Mouse (Mus musculus) neural tube, embryonic 14.5 days (tissue): ENCODE measurements around the gene Ube2b. TPM values are rescaled to one million over a fixed set of nuclear protein-coding genes. Genes with fewer than 3 reads are reported as not detected.

Source experiments
- ATAC-seq: fragments of 200-750 bp; cut with Nextera tagmentation; 2 replicates; pipeline ENCODE4 v1.8.0; 2017; ENCODE audit warnings: low read depth, mild to moderate bottlenecking, moderate TSS enrichment, moderate library complexity
- H3K27ac ChIP-seq: fragments of 300-500 bp; sonication (generic); 2 replicates; pipeline ENCODE4 v1.5.1; 2014; ENCODE audit warnings: low read depth, mild to moderate bottlenecking, control low read depth, low read length, moderate library complexity, mixed read lengths
- H3K27me3 ChIP-seq: fragments of 300-500 bp; sonication (generic); 2 replicates; pipeline ENCODE4 v1.6.1; 2014; ENCODE audit warnings: low read length; ENCODE audit not compliant: control insufficient read depth, insufficient read depth
- H3K36me3 ChIP-seq: fragments of 300-500 bp; sonication (generic); 2 replicates; pipeline ENCODE4 v1.6.1; 2014; ENCODE audit warnings: low read length, mixed read lengths; ENCODE audit not compliant: control insufficient read depth, insufficient read depth
- H3K4me1 ChIP-seq: fragments of 300-500 bp; sonication (generic); 2 replicates; pipeline ENCODE4 v1.6.1; 2014; ENCODE audit warnings: low read length; ENCODE audit not compliant: control insufficient read depth, insufficient read depth
- H3K4me2 ChIP-seq: fragments of 300-500 bp; sonication (generic); 2 replicates; pipeline ENCODE4 v1.6.1; 2014; ENCODE audit warnings: mild to moderate bottlenecking, low read depth, low read length, control low read depth
- H3K4me3 ChIP-seq: fragments of 300-500 bp; sonication (generic); 2 replicates; pipeline ENCODE4 v1.5.1; 2014; ENCODE audit warnings: low read depth, low read length, control low read depth, mixed read lengths
- H3K9ac ChIP-seq: fragments of 300-500 bp; sonication (generic); replicated peaks from 2 replicates; pipeline ENCODE4 v1.6.1; 2014; ENCODE audit warnings: low read depth, mild to moderate bottlenecking, control low read depth, low read length, mixed read lengths
- H3K9me3 ChIP-seq: fragments of 300-500 bp; sonication (generic); 2 replicates; pipeline ENCODE4 v1.6.1; 2016; ENCODE audit warnings: low read length; ENCODE audit not compliant: control insufficient read depth
- WGBS: fragments of 180-500 bp; shearing (Covaris S2); extraction: QIAGEN DNeasy Blood & Tissue Kit; methylation state at CpG from one replicate; pipeline ENCODE4 v1.1.7; 2014; 5-methylcytosine and 5-hydroxymethylcytosine counted together
- polyA plus RNA-seq: library from polyadenylated mRNA; unstranded; fragments of >200 nt; fragmentation: Nextera tagmentation; extraction: Ambion mirVana; gene quantifications from 2 replicates; pipeline ENCODE4 v1.2.1, GENCODE M21; 2014

Gene Ube2b
- polyA plus RNA-seq, 1 experiment from 2014 or later, result 165 TPM

DNA sequence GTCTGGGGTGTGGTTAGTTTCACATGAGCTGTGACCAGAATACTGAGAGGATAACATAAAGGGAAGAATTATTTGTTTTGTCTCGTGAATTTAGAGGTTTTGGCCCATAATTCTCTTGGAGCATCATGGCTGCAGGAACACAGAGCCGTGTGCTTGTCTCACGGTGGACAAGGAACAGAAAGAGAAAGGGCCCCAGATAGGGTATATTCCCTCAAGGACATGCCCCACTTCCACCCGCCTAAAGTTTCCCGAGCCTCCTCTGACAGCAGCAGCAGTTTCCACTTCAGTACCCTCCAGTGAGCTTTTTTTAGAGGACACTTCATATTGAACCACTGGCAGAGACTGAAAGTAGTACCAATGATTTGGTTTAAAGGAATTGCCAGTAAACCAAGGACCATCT is 11.0 kb upstream of the Ube2b start:
- Histone ChIP-seq H3K4me2 (no peak overlapping the region), H3K9me3 (no peaks in the 10 kb centered on the region), H3K4me3 (no peak overlapping the region), H3K4me1 (no peaks in the 10 kb centered on the region), H3K9ac (no peak overlapping the region), H3K27ac (no peak overlapping the region), H3K27me3 (no peaks in the 10 kb centered on the region), H3K36me3 (no peaks in the 10 kb centered on the region)
- ATAC-seq, result no peak
- WGBS, result 75% methylated on average over 5 of the region's 5 CpGs

DNA sequence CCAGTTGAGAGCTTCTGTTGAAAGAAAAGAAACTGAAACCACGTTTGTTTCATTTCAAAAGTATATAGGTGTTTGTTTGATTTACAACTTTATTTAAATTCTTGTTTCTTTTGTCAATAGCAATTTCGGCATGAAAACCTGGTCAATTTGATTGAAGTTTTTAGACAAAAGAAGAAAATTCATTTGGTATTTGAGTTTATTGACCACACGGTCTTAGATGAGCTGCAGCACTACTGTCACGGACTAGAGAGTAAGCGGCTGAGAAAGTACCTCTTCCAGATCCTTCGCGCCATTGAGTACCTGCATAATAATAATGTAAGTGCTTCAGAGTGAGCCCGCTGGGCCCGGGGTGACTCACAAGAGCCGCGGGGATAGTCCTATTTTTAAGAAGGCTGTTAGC is 10.4 kb upstream of the Ube2b start:
- no peaks in the 10 kb centered on the region for H3K27me3 ChIP-seq
- H3K27ac ChIP-seq, result no peak overlapping the region
- H3K9me3 ChIP-seq, result no peaks in the 10 kb centered on the region
- no peak overlapping the region for H3K4me3 ChIP-seq
- ATAC-seq, result no peak
- no peaks in the 10 kb centered on the region for H3K4me1 ChIP-seq
- H3K4me2 ChIP-seq, result no peak overlapping the region
- WGBS, result 92% methylated on average over 11 of the region's 11 CpGs
- no peaks in the 10 kb centered on the region for H3K36me3 ChIP-seq
- no peak overlapping the region for H3K9ac ChIP-seq

DNA sequence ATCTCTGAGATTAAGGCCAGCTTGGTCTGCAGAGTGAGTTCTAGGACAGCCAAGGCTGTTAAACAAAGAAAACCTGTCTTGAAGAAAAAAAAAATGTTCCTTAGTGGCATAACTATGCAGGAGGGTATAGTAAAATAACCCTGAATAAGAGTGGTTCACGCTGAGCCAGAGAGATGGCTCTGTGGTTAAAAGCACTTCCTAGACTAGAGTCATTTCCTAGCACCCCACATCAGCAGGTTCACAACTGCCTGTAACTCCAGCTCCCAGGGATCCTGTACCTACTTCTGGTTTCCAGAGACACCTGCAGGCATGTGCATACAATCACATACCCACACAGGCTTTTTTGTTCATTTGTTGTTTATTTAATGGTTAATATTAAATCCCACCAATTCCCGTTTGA is 5.0 kb upstream of the Ube2b start:
- 55% methylated on average over 2 of the region's 2 CpGs for WGBS
- peak overlapping the region; percentile 32; the same call in 1 of the 2 replicates for H3K9ac ChIP-seq
- H3K4me1 ChIP-seq, result peaks cover 16% of the 10 kb centered on the region
- no peaks in the 10 kb centered on the region for H3K9me3 ChIP-seq
- no peaks in the 10 kb centered on the region for H3K36me3 ChIP-seq
- no peaks in the 10 kb centered on the region for H3K27me3 ChIP-seq
- H3K27ac ChIP-seq, result no peak overlapping the region
- no peak overlapping the region for H3K4me3 ChIP-seq
- no peak for ATAC-seq
- H3K4me2 ChIP-seq, result peak overlapping the region; percentile 16; the same call in 1 of the 2 replicates

DNA sequence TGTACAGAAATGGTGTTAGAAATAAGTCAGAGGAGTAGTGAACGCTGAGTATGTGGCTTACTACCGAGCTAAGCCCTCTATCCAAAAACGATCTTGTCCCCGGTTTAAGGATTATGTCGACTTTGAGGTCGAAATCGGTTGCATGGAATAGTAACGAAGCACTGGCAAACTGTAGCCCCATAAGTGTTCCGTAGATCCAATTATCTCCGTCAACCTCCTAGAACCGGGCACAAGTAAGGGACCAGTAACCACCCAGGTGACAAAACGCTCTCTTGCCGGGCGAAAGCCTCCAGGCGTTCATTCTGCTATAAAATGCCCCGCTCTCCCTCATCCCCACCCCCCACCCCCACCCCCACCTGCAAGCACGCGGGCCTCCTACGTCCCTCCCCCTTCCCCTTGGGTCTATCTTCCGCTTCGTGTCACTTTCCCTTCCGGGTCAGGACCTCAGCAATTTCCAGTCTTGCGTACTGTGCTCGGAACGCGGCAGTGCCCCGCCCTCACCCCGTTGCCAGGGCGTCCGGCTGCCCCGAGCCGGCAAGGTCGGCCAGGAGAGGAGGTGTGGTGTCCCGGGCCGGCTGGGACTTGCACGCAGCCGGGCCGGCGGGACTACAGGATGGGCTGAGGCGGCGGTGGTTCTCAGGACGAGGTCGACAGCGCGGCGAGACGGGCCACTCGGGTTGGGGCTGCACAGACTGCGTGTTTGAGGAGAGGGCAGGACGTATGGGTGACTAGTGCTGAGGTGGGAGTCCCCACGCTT is 3.4 kb upstream of the Ube2b start, which contains the start of gene Cdkl3:
Gene Cdkl3 (plus strand): TSS at position 450 of the 757 bp plus-strand sequence.
- peak; percentile 87 for ATAC-seq
- Histone ChIP-seq H3K4me2 (peak within 1 kb of the TSS; percentile 78), H3K27ac (peak within 1 kb of the TSS; percentile 84), H3K36me3 (no peaks in the 10 kb centered on the region), H3K4me3 (peak within 1 kb of the TSS; percentile 60), H3K9me3 (no peaks in the 10 kb centered on the region), H3K27me3 (no peaks in the 10 kb centered on the region), H3K4me1 (peaks cover 19% of the 10 kb centered on the region), H3K9ac (peak within 1 kb of the TSS; percentile 69)
- WGBS, result under 1% methylated on average over 50 of the region's 51 CpGs

DNA sequence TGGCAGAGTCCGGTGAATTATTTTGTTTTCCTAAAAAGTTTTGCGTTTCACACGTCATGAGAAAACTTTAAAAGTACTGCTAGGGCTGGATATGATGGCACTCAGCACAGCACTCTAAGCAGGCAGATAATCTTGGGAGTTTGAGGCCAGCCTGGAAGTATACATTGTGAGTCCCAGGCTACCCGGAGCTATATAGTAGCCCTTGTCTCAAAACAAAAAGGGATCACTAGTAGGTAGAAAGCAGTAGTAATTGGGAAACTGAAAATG is 2.9 kb upstream of the Ube2b start:
- Histone ChIP-seq H3K9ac (peak overlapping the region; percentile 69), H3K36me3 (no peaks in the 10 kb centered on the region), H3K27ac (peak overlapping the region; percentile 84), H3K4me3 (peak overlapping the region; percentile 60), H3K9me3 (no peaks in the 10 kb centered on the region), H3K4me2 (peak overlapping the region; percentile 78), H3K4me1 (peaks cover 24% of the 10 kb centered on the region), H3K27me3 (no peaks in the 10 kb centered on the region)
- no peak for ATAC-seq
- 22% methylated on average over 4 of the region's 4 CpGs for WGBS

DNA sequence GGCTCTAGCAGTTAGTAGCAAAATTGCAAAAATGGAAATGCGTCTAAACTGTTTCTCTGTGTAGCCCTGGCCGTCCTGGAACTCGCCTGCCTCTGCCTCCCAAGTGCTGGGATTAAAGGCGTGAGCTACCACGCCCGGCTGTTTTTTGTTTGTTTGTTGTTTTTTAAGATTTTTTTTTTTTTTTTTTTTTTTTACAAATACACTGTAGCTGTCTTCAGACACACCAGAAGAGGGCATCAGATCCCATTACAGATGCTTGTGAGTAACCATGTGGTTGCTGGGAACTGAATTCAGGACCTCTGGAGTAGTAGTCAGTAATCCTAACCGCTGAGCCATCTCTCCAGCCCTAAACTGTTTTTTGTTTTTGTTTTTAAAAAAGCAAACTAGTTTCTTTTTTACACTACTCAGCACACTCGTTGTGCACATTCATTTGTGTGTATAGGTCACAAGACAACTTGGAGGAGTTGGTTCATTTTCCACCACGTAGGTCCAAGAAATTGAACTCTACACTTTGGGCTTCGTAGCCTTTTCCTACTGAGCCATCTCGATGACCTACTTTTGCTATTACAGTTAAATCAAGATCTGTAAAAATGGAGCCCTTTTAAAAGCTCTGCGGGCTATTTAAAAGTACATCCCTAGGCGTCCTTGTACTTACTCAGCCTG is 2.4 kb upstream of the Ube2b start:
- Histone ChIP-seq H3K36me3 (no peaks in the 10 kb centered on the region), H3K4me2 (peak overlapping the region; percentile 78), H3K4me3 (peak overlapping the region; percentile 60), H3K4me1 (peaks cover 25% of the 10 kb centered on the region), H3K27ac (peak overlapping the region; percentile 84), H3K9ac (no peak overlapping the region), H3K9me3 (no peaks in the 10 kb centered on the region), H3K27me3 (no peaks in the 10 kb centered on the region)
- ATAC-seq, result no peak
- WGBS, result 83% methylated on average over 13 of the region's 13 CpGs

DNA sequence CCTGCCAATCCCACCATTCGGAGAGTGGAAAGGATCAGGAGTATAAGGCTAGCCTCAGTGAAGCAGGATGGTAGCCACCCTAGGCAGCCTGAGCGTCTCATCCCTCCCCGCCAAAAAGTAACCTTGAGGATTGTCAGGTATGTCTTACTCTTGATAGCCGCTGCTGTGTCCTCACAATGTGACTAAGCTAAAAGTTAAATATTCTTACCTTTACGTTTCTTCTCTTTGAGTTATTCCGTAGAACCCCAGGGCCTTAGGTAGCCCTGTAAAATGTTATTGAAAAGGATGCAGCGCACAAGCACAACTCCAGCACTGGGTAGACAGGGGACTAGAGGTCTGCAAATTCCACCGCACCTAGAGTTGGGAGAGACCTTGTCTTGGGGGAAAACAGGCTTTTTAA is 1.3 kb upstream of the Ube2b start:
- H3K4me1 ChIP-seq, result peaks cover 29% of the 10 kb centered on the region
- no peak overlapping the region for H3K9ac ChIP-seq
- H3K9me3 ChIP-seq, result no peaks in the 10 kb centered on the region
- no peaks in the 10 kb centered on the region for H3K27me3 ChIP-seq
- no peak overlapping the region for H3K4me2 ChIP-seq
- no peak overlapping the region for H3K4me3 ChIP-seq
- H3K27ac ChIP-seq, result no peak overlapping the region
- 93% methylated on average over 8 of the region's 8 CpGs for WGBS
- ATAC-seq, result no peak
- H3K36me3 ChIP-seq, result peaks cover 8% of the 10 kb centered on the region

DNA sequence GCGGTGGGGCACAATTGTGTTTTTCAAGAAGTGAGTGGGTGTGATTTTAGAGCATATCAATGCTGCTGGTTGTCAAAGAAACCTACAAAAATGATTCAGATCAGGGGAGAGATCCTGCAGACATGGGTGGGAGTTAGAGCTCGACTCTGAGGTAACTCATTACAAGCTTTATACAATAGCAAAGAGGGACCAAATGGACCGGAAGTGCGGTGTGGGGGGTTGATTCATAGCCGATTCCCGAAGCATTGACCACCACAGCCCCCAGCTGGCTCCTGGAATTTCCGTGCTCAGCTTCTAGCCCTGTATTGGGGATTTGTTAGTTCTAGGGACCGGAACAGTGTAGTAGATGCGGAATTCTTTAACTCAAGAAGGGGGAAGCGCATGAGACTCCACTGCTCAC is 779 bp upstream of the Ube2b start:
- no peak overlapping the region for H3K9ac ChIP-seq
- 73% methylated on average over 10 of the region's 10 CpGs for WGBS
- no peak overlapping the region; the same call in 1 of the 2 replicates for H3K4me3 ChIP-seq
- ATAC-seq, result no peak
- H3K4me2 ChIP-seq, result peak overlapping the region; percentile 28; the same call in 1 of the 2 replicates
- H3K4me1 ChIP-seq, result peaks cover 29% of the 10 kb centered on the region
- H3K27ac ChIP-seq, result peak overlapping the region; percentile 91
- peaks cover 13% of the 10 kb centered on the region for H3K36me3 ChIP-seq
- H3K9me3 ChIP-seq, result no peaks in the 10 kb centered on the region
- no peaks in the 10 kb centered on the region for H3K27me3 ChIP-seq

DNA sequence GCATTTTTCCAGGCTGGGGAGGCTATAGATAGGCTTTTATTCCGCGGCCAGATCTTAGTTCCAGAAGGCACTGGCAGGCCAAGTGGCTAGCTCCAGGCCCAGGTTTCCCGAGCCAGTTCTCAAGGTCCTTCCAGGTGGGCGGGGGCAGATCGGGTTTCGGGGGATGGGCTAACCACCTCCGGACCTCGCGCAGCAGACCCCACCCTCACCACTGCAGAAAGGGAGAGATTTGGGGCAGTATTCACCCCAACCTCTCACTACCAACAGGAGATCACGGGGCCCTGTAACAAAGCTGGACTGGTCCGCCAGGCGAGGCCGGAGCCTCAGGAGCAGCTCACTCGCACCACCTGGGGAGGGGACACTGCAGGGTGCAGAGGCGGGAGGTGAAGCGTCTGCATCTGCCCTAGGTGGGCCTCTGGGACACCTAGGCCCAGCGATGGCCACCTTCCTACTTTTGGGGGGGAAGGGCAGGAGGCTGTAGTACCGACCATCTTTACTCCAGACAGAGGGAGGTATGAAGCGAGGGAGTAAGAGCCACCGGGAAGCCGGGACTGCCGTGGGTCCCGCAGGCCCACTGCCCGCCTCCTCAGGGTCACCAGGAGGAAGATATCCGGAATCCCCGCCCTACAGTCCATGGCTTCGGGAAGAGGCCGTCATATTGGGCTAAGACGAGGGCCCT is 812 bp downstream of the Ube2b start:
- Histone ChIP-seq H3K4me2 (peak overlapping the region; percentile 56), H3K9me3 (no peaks in the 10 kb centered on the region), H3K4me1 (peaks cover 21% of the 10 kb centered on the region; the same call in 1 of the 2 replicates), H3K4me3 (peak overlapping the region; percentile 85), H3K9ac (peak overlapping the region; percentile 92), H3K36me3 (peaks cover 28% of the 10 kb centered on the region), H3K27ac (peak overlapping the region; percentile 91), H3K27me3 (no peaks in the 10 kb centered on the region)
- ATAC-seq, result peak; percentile 52
- WGBS, result under 1% methylated on average over 29 of the region's 29 CpGs
